Mouse (Mus musculus) gastrocnemius, postnatal 10 days (tissue): ENCODE data around the gene Zcrb1. TPM values are rescaled to one million over a fixed set of nuclear protein-coding genes. Genes with fewer than 3 reads are reported as not detected.

ENCODE experiments used
- DNase-seq: peaks from one replicate; pipeline ENCODE4 v3.0.0; 2021; ENCODE audit warnings: mixed read lengths
- total RNA-seq, 2 experiments: library from RNA; stranded (reverse); gene quantifications; 2 replicates each; pipeline ENCODE4 v1.2.3; 2021

Gene Zcrb1
- total RNA-seq, 2 experiments from 2014 or later = 75.6 to 76.3 TPM

GRCm38 (mm10) chr15:93371838-93372237, 26.3 kb downstream of the Zcrb1 start:
- no peak for DNase-seq

GRCm38 (mm10) chr15:93368558-93368957, 29.6 kb downstream of the Zcrb1 start:
- DNase-seq = no peak

GRCm38 (mm10) chr15:93365561-93365960, 32.6 kb downstream of the Zcrb1 start:
- no peak for DNase-seq

GRCm38 (mm10) chr15:93358346-93359095, 39.6 kb downstream of the Zcrb1 start:
- DNase-seq = no peak

- no peak for DNase-seq
These were observed 57.3 kb downstream of the Zcrb1 start for GRCm38 (mm10) chr15:93340630-93341379.

- peak; percentile 84 for DNase-seq
These were observed 61.0 kb downstream of the Zcrb1 start, which contains the start of gene Yaf2 for GRCm38 (mm10) chr15:93336925-93337761. TSS of gene Yaf2 (minus strand) at chr15:93336935.

GRCm38 (mm10) chr15:93336658-93336924, 61.5 kb downstream of the Zcrb1 start:
- DNase-seq = no peak

Other genes starting within 250 kb of the Zcrb1 start
- gene Gxylt1, start 123.2 kb downstream of the Zcrb1 start, total RNA-seq = 1 to 10 TPM; 8.4 to 9.4 TPM
- gene Yaf2, start 61.4 kb downstream of the Zcrb1 start, total RNA-seq = 10 to 100 TPM; 16.5 to 18.2 TPM
- gene Pphln1, start within 50 bp of the Zcrb1 start, total RNA-seq = 10 to 100 TPM; 20.7 to 21.5 TPM
- 10 to 100 TPM in 1 of 2 experiments, 1 to 10 TPM in 1; 8.1 to 10.6 TPM for gene Prickle1, start 197.6 kb upstream of the Zcrb1 start, total RNA-seq